Mouse (Mus musculus) thymus, postnatal 10 days (tissue): ENCODE data around the gene Dlst.

ENCODE experiments used
- DNase-seq, 2 experiments: peaks; one replicate each; pipeline ENCODE4 v3.0.0; 2021; ENCODE audit warnings: low spot score in 2 of 2

Dlst gene

DNA sequence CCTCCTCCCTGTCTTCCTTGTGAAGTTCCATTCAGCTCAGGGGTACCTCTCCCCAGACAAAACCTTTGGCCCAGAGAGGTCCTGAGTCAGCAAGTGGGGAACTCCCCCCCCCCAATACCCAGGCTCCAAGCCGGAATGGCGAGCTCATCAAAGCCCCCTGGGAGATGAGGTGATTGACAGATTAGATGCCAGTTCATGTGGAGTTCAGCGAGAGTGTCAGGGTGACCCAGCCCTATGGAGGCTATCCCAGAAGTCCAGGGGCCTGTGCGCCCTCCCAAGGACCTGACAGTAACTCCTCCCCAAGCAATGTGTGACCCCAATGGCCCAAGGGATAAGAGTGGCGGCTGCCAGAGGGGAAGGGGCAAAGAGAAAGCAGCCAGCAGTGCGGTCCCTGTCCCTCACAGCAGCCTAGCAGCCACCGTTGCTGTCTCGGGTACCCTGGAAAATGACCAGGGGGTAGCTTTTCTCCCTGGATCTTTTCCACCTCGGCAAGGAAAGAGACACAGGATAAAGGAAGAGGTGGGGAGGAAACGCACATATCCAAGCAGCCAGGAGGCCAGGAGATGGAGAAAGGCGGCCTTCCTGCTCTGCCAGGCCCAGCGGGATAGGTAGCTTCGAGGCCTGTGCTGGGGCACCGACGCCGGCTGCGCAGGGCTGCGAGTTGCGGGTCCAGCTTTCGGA, 39.8 kb downstream of the Dlst start:
- no peak for DNase-seq

GRCm38 (mm10) chr12:85151002-85151774, 40.6 kb downstream of the Dlst start, which contains the start of gene Rps6kl1:
TSS of gene Rps6kl1 (minus strand) at chr12:85151264.
- peak; percentile 73 for DNase-seq

GRCm38 (mm10) chr12:85153011-85153410, 42.4 kb downstream of the Dlst start:
- DNase-seq = no peak

DNA sequence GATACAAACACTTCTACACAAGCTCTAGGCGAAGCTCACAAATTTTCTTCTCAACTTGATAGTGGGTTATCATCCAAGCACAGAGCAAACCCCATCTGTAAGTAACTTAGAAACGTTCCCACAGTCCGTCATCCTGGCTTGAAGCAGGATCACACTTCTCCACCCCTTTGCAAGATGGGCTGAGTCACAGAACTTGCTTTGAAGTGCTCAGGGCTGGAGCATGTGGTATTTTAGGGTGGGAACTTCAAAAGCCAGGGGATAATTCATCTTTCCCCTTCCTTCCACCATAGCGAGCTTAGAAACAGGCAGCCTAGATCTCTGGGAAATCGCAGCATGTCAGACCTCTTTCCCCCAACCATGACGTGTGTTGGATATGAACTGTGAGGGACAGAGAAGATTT, 45.7 kb downstream of the Dlst start:
- no peak for DNase-seq

GRCm38 (mm10) chr12:85157797-85158460, 47.3 kb downstream of the Dlst start:
- no peak for DNase-seq

DNA sequence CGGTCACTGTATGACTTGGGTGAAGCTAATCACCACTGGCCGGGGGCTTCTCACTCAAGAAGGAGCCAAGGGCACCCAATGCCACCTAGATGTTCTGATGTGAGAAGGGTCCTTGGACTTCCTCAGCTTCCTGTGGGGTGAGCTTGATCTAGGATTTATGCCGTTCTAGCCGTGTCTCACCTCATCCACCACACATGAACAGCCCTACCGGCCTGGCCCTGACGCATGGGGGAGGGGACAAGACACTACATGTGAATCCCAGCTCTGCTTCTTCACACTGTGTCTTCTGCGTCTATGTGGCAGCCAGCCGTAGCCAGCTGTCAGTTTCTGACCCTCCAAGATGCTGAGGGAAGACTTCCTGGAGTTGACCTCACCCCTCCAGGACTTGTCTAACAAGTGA, 48.2 kb downstream of the Dlst start:
- DNase-seq = no peak

DNA sequence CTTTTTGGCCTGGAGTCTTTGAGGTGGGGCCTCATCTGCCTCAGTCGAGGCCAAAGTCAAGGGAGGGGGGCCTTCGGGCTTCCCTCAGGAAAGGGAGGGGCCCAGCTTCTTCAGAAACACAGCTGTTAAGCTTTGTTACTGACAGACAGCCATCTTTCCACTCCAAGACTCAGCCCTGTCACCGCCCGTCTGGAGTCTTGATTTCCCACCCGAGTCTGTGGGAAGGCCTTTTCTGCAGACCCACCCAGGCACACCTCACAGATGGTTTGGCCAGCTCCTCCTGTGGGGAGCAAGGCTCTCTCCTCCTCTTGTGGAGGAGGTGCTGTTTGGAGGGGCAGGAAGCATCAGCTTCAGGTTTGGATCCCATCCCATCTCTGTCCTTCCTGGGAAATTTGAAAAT, 49.0 kb downstream of the Dlst start:
- DNase-seq = no peak

- no peak for DNase-seq
Observed at GRCm38 (mm10) chr12:85164996-85165395, 54.4 kb downstream of the Dlst start.

DNA sequence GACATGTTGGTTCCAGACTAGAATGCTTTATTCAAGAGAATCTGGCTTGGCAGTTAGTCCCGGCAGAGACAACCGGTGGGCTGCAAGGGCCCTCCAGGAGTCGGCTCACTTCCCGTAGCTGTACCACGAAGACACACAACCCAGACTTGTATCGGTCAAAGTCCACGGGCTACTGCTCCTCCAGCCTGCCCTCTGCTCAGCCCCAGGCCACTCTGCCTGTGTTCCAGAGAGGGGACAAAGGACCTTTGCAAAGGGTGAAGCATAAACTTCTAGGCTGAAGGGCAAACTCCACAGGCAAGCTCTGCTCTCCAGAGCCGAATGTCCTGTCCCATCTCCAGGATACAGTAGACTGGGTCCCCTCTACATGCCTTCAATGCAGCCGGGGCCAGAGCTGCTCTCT, 56.0 kb downstream of the Dlst start:
- no peak for DNase-seq

DNA sequence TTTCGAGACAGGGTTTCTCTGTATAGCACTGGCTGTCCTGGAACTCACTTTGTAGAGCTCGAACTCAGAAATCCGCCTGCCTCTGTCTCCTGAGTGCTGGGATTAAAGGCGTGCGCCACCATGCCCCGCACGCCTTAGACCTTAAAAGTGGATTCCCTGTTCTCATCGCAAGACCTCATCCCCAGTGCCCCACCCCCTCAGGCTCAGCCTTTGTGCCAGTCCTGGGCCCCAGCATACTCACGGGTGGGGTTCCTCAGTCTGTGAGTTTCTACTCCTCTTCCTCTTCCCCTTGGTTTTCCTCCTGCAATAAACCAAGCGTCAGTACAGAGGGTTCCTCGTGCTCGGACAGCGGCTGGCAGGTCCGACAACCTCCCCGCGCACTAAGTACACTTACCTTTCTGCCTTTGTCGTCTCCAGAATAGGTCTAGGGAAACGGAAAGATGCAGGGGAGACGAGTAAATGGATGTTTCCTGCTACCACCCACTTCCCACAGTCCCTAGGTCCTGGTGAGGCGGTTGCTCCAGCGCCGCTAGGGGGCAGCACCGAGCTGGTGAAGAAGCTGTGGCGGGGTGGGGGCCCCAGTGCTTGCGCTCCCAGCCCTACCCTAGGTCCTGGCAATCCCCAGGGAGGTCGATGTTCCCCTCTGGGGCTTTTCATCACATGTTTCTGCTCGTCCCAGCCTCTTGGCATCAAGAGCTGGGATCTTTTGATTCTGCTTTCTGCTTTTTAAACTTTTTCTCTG, 58.7 kb downstream of the Dlst start:
- peak; percentile 81 to 96 for DNase-seq

DNA sequence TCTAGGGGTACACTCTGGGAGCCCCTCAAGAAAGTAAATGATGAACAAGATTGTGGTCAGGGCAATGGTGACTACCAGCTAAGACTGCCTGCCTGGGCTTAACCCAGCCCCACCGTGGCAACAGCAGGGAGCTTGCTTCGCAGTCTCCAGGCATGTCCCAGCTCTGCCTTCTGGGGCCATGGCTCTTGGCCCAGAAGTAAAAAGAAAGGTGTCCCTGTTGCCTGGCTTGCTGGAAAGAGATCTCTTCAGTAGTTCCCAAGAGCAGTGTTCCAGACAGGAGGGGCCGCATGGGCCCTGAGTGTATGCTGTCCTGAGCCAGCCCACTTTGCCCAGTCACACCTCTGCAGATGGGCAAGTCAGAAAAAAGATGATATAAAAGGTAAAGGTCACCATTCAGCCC, 59.2 kb downstream of the Dlst start:
- DNase-seq = no peak

DNA sequence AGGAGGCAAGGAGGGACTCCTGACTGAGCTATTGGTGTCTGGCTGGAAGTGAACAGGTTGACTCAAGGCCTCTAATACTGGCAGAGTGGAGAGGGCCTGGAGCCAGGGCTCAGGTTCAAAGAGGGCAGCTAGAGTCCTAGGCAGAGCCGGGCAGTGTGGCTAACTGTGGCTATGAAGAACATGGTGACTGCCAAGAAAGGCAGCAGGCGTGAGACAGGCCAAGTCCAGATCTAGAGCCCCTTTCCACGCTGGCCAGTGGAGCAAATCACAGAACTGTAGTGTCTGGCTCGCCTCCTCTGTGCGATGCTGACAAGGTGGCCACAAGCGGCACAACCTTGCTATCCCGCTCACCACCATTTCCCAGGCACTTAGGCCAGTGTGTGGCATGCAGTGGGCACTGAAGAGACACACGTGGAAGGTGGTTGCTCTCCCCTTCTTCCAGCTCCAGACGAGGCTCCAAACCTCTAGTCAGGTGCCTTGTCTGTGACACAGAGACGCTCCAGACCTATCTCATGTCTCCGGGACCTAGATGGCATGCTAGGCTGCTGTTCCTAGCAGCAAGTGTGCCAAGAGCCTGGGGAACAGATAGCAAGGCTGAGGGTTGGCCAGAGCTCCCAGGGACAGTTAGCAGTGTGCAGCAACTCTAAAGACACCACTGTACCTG, 59.8 kb downstream of the Dlst start:
- DNase-seq = no peak

DNA sequence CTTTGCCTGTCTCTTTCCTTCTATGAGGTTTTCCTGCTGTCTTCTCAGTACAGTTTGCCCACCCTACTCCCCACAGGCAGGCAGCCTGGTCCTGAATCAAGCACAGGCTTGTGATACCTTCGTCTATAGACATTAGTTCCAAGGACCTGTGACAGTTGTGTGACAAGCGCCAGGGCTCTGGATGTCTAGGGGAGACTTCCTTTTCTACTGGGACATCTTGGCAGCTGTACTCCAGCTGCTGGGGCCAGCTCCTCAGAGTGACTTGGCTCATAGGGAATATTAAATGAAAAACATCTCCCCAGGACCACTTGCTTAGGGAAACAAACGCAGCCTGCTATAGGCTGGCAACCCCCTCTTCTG, 60.3 kb downstream of the Dlst start:
- DNase-seq = no peak

DNA sequence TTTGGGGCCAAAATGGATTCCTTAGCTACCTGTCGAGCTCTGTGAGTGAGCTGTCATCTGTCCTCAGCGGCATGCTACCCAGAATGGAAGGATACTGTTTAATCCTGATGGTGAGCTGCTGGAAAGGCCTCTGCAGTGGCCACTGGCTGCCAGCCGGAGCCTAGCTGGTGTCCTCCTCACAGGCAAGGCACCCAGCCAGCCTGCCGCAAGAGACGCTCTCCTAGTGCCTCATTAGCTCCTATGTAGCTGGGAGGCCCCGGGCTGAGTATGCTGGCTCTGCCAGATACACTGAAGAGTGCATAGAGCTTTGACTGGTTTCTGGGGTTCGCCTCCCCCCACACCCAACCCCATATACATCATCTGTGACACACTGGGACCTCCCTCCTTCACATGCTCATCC, 63.4 kb downstream of the Dlst start:
- DNase-seq = no peak

- no peak for DNase-seq
Observed at GRCm38 (mm10) chr12:85175087-85175675, 64.5 kb downstream of the Dlst start.

DNA sequence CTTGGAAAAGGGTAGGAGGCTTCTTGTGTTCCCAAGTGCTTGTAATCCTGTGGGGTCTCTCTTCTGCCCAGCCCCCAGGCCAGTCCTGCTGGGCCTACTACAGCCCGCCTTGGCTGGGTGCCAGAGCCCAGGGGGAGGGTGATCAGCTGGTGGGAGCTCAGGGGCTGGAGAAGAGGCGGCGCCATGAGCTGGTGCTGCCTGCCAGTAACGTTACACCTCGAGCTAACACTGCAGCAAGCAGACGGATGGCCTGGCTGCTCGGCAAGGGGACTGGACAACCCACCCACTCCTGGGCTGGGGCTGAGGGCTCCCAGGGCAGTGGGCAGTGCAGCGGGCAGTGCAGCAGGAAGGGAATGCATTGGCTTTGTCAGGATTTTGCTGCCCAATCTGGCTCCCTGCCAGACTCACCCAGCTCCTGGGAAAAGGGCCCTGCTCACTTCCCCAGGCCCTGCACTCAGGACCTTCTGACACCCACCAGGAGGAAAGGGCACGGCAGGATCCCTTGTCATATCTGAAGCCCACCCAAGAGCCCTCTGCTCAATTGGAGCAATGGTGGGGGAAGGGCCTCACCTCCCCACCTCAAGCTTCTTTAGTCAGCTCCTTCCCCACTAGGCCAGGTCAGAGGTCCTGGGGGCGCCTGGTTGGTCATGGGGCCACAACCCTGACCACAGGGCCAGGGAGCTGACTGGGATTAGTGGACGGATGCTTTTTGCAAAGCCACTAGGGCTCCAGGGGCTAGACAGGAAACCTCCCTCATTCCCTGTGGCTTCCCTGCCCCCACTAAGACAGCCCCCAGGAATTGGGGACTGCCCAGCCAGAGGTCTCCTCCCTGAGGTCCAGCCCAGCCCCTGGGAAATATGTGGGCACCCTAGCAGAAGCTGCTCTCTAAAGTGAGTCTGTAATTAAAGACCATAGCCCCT, 65.6 kb downstream of the Dlst start:
- no peak for DNase-seq

DNA sequence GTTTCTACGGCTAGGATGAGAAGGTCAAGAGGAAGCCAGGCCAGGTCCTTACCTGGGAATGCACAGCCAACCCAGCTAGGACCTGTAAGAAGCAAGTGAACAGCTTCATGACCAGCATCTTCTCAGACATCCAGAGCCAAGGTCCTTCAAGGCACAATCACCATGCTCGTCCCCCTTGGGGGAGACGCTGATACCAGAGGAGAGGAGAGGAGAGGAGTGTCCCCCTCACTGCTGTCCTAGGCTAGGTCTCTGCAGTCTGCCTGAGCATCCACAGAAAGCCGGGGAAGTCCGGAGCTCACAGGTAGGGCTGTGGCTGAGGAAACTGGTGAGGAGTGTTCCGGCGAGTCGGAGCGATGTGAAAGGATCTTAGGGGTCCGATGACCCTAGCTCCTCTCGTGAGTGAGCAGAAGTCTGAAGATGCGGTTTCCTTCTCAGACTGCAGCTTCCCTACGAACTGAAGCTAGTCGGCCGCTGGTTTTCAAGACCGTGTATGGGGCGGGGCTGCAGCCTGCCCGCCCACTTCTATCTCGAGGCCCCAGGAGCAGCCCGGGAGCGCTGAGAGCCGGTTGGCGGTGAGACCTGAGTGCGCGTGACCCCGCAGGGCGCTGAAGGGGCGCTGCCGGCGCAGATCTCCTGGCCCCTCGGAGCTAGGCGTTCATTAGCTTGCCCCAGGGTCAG, 66.4 kb downstream of the Dlst start:
- DNase-seq = peak; percentile 33 to 56

DNA sequence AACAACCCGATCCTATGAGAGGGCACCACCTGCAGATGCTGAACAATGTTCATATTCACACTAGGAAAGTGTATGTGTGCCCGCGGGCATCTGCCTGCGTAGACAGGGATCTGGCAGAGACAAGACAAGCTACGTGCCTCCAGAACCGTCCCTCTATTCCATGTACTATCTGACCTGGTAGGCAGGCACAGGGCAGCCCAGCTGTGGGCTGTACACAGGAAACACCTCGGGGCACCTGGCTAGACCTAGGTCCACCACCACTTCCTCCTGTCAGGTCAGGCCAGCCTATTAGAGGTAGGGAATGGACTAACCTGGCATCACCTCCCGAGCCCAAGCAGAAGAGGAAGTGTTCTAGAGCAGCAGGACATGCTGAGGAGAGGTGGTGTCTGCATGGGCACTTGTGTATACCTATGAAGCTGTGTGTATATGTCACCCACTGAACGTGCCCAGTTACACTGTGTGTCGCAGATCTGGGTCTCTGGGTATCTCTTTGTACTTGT, 67.2 kb downstream of the Dlst start, which contains the start of gene Pgf:
Pgf (minus strand) TSS at position 51 of the 500 bp plus-strand sequence.
- DNase-seq = no peak

GRCm38 (mm10) chr12:85178294-85178693, 67.7 kb downstream of the Dlst start:
- DNase-seq = no peak
